Mouse (Mus musculus) WW6 (cell line): ENCODE measurements around the gene Sh3kbp1.

Source experiments
- DNase-seq: peaks from one replicate; pipeline ENCODE4 v3.0.0-alpha.2; 2013; ENCODE audit warnings: low read depth, low spot score

Gene Sh3kbp1

GRCm38 (mm10) chrX:159744035-159744434, 117.0 kb downstream of the Sh3kbp1 start:
- no peak for DNase-seq

- no peak for DNase-seq
These were observed 117.5 kb downstream of the Sh3kbp1 start for GRCm38 (mm10) chrX:159744620-159745019.

- no peak for DNase-seq
These were observed 124.8 kb downstream of the Sh3kbp1 start for GRCm38 (mm10) chrX:159751834-159752233.

GRCm38 (mm10) chrX:159756261-159756660, 129.2 kb downstream of the Sh3kbp1 start:
- DNase-seq = no peak

- DNase-seq = no peak
These were observed 130.1 kb downstream of the Sh3kbp1 start for GRCm38 (mm10) chrX:159756901-159757821.

GRCm38 (mm10) chrX:159757854-159758540, 130.9 kb downstream of the Sh3kbp1 start:
- no peak for DNase-seq

GRCm38 (mm10) chrX:159763801-159764200, 136.7 kb downstream of the Sh3kbp1 start:
- no peak for DNase-seq

DNA sequence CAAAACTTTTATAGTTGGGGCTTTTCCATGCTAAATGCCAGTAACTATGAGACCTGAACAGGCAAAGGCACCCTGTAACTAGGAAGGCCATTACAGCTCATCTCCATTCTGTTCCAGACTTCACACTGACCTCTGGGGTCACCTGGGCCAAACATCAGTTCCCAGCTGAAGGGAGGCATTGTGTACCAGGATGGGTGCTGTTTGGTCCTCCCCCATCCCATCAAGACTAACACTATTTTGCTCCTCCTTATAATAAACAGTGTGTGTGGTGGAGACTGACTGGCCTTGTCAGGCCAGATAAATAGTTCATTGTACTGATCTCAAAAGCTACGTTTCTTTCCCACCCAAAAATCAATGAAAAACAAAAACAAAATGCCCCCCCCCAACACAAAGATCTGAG, 138.8 kb downstream of the Sh3kbp1 start:
- no peak for DNase-seq

DNA sequence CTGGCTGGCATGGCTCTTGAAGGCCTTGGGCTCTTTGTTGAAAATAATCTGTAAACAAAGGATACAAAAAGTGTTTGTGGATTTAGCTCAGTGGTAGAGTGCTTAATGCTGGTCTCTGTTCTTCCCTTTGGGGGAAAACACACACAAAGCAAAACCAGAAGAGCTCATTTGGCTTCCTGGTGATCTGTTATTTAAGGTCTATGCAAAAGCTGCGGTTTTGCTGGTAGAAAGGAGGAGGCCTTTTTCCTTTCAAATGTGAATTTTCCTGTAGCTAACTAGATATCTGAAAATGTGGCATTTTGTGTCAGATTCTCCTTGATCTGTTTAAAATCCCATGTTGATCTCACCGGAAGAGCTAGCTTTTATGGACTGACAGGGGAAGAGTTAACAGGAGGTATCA, 141.9 kb downstream of the Sh3kbp1 start:
- no peak for DNase-seq

DNA sequence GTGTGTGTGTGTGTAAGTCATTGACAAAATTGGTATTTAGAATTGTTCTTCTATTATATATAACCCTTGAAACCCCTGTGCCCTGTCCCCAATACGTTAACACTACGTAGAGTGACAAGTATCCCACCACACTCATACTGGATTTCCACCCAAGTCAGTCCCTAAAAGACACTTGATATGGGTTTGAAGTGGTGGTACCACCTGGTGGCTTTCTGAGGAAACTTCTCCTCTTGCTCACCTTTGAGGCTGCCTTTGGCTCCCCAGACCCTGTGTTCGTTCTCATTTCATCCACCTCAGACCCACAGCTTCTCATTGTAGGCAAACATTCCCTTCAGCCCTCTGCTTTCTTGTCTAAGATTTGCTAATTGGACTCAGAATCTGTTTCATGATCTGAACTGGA, 142.7 kb downstream of the Sh3kbp1 start:
- DNase-seq = no peak

GRCm38 (mm10) chrX:159772137-159772536, 145.1 kb downstream of the Sh3kbp1 start:
- DNase-seq = no peak

- DNase-seq = no peak
These were observed 148.0 kb downstream of the Sh3kbp1 start for GRCm38 (mm10) chrX:159775042-159775441.

DNA sequence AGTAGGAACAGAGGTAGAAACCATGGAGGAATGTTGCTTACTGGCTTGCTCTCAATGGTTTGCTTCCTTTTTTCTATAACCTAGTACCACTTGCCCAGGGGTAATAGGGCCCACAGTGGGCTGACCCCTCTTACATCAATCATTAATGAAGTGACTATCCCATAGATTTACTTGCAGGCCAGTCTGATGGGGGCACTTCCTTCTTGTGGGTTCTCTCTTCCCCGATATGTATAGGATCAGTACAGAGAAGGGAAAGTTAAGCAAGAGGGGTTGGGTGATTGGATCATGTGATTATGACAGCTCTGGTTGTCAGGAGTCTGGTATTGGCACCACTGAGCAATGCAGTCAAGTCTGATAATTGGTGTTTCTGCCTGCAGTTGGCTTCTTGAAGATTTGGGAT, 151.7 kb downstream of the Sh3kbp1 start:
- no peak for DNase-seq

DNA sequence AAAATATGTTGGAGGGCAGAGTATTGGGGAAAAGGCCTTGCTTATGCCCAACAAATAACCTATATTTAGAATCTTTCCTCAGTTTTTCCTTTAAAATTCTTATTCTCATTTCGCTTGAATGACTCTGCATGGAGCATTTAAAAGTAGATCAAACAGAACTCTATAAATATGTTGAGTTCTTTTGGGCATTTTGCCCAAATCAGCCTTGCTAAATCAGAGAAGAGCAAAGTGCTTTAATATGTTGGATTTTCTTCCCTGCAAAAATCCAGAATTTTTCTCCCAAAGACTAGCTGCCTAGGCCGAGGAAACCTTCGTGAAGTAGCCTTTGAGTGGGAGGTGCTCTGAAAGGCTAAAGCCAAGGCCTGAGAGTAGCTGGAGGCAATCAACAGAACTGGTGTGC, 163.4 kb downstream of the Sh3kbp1 start:
- DNase-seq = no peak

DNA sequence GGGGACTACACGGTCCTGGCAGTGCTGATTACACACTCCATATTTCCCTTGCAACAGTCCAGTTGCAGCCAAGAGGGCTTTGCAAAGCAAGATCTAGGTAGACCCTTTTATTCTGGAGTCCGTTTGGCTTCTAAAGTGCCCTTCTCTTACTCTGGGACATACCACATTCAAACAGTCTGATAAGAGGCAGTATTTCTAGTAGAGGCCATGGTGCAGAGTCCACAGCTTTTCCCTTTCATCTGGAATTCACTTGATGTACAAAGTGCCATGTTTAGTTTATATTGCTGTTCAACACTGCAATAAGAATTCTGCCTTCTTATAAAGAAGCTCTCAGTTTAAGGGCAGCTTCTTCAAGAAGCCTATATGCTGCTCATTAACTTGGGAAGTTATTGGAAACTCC, 168.5 kb downstream of the Sh3kbp1 start:
- DNase-seq = no peak

- no peak for DNase-seq
These were observed 177.3 kb downstream of the Sh3kbp1 start for GRCm38 (mm10) chrX:159804371-159804770.

- DNase-seq = no peak
These were observed 182.4 kb downstream of the Sh3kbp1 start for GRCm38 (mm10) chrX:159809510-159809909.

GRCm38 (mm10) chrX:159810469-159810868, 183.4 kb downstream of the Sh3kbp1 start:
- no peak for DNase-seq

DNA sequence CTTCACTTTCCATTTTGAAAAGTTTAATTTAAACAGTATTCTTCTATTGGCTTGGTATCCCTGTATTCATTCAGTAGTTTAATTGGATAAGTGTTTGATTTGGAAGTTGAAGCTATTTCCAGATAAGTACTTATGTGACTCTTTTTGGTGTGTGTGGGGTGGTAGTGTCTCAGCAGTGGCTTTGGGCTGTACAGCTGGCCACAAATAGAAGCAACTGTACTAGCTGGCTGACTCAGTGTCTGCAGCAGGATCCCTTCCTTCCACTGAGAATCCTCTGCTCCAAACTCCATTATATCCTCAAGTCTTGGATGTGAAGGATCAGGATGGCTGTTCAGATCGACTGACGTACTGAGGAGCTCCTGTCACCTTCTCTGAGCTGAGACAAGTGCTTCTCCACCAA, 190.4 kb downstream of the Sh3kbp1 start:
- no peak for DNase-seq

DNA sequence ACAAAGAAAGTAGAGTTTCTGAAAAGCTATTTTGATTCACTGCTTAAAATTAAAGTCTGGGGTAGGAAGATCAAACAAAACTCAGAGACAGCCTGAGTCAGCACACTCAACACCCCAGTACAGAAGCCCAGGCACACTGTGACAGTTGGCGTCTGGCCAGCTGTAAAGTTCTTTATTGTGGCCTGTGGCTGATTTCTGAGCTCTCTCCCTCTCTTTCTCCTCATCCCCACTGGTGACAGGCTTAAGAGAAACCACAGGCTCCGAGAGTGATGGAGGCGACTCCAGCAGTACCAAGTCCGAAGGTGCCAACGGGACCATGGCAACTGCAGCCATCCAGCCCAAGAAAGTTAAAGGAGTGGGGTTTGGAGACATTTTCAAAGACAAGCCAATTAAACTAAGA, 201.1 kb downstream of the Sh3kbp1 start:
- no peak for DNase-seq

DNA sequence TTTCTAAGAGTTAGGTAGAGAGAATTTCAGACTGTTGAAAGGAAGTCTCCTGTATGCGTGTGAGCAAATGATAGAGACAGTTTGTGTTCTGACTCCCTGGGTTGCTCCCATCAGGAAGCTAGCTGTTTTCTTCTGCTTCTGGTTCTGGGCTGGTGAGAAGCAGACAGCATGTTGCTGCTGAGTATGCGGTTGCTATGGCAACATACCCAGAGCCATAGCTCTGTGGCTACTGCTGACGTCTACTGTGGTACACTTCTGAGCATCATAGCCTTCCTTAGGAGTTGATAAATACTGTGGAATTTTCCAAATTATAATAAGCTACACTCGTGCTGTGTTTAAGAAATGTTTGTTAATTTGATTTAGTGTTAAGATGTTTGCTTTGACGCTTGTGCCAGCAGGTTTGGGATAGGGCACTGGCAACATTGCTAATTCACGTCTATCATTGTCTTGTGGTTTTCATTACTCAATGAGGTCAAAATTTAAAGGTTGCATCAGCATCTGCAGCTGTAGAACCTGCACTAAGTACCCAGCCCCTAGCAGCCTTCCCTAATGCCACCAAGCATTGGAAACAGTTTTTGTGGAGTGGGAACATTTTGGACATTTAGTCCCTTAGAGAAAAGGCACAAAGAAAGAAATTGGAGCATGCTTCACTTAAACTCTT, 202.2 kb downstream of the Sh3kbp1 start:
- DNase-seq = no peak

- DNase-seq = no peak
These were observed 204.1 kb downstream of the Sh3kbp1 start for GRCm38 (mm10) chrX:159831176-159831575.
